Mouse (Mus musculus) left cerebral cortex, postnatal 4 days (tissue): ENCODE data around the gene Olfr1178. TPM values are rescaled to one million over a fixed set of nuclear protein-coding genes. Genes with fewer than 3 reads are reported as not detected.

Experiments used
- DNase-seq: peaks from one replicate; pipeline ENCODE4 v3.0.0-alpha.2; 2022
- intact Hi-C: fragments of 180-260 bp; cut with DNase I; formaldehyde crosslinking; loops from one replicate; pipeline ENCODE4 v1.15.1; 2025
- total RNA-seq, 2 experiments: library from RNA; stranded (reverse); gene quantifications; 2 replicates each; pipeline ENCODE4 v1.2.3; 2021

Olfr1178 gene
- total RNA-seq: not detected

GRCm38 (mm10) chr2:88386762-88387161, at the start of gene Olfr1178:
TSS of gene Olfr1178 (plus strand) at chr2:88387062.
- intact Hi-C loops: no loop called here
- no peak for DNase-seq

- DNase-seq: no peak
- intact Hi-C loops: no loop called here
These were observed 40.5 kb upstream of the Olfr1178 start, which contains the start of gene Olfr1177-ps for GRCm38 (mm10) chr2:88346392-88346791. TSS of gene Olfr1177-ps (minus strand) at chr2:88346492.

- intact Hi-C loops: loop anchor here (5.0 kb wide), 1 partner anchor 1186 kb away; no protein-coding TSS in a partner anchor
- no peak for DNase-seq
These were observed 30.6 kb upstream of the Olfr1178 start for GRCm38 (mm10) chr2:88356304-88356703.

- no peak for DNase-seq
- intact Hi-C loops: no loop called here
These were observed 19.5 kb downstream of the Olfr1178 start, which contains the start of gene Olfr1179 for GRCm38 (mm10) chr2:88406353-88406752. TSS of gene Olfr1179 (minus strand) at chr2:88406453.

- intact Hi-C loops: no loop called here
- no peak for DNase-seq
These were observed 32.2 kb downstream of the Olfr1178 start, which contains the start of gene Olfr1180 for GRCm38 (mm10) chr2:88419051-88419450. TSS of gene Olfr1180 (minus strand) at chr2:88419151.

- intact Hi-C loops: no loop called here
These were observed 39.2 kb downstream of the Olfr1178 start, which contains the start of gene Olfr1181 for GRCm38 (mm10) chr2:88426071-88426470. TSS of gene Olfr1181 (minus strand) at chr2:88426171.

GRCm38 (mm10) chr2:88449031-88449430, 62.2 kb downstream of the Olfr1178 start, which contains the start of gene Gm13757:
TSS of gene Gm13757 (minus strand) at chr2:88449131.
- intact Hi-C loops: no loop called here
- DNase-seq: no peak

More at GRCm38 (mm10) chr2:88426071-88426470, 39.2 kb downstream of the Olfr1178 start, which contains the start of gene Olfr1181:
- DNase-seq: no peak

Other genes starting within 250 kb of the Olfr1178 start
- gene Olfr1167, start 231.9 kb upstream of the Olfr1178 start, total RNA-seq: not detected
- gene Olfr1168, start 205.2 kb upstream of the Olfr1178 start, total RNA-seq: not detected
- not detected for gene Olfr1170, start 158.7 kb upstream of the Olfr1178 start, total RNA-seq
- gene Olfr1173, start 107.2 kb upstream of the Olfr1178 start, total RNA-seq: under 1 TPM in 1 of 2 experiments, not detected in 1; 0.08 TPM
- not detected for gene Olfr1174-ps, start 71.9 kb upstream of the Olfr1178 start, total RNA-seq
- gene Olfr1175-ps, start 59.8 kb upstream of the Olfr1178 start, total RNA-seq: not detected
- gene Olfr1176, start 50.3 kb upstream of the Olfr1178 start, total RNA-seq: not detected
- not detected for gene Olfr1177-ps, start 40.6 kb upstream of the Olfr1178 start, total RNA-seq
- not detected for gene Olfr1179, start 19.4 kb downstream of the Olfr1178 start, total RNA-seq
- not detected for gene Olfr1180, start 32.1 kb downstream of the Olfr1178 start, total RNA-seq
- gene Olfr1181, start 39.1 kb downstream of the Olfr1178 start, total RNA-seq: not detected
- gene Gm13757, start 62.1 kb downstream of the Olfr1178 start, total RNA-seq: not detected
- not detected for gene Olfr1183, start 67.8 kb downstream of the Olfr1178 start, total RNA-seq
- not detected for gene Olfr1184, start 96.5 kb downstream of the Olfr1178 start, total RNA-seq
- gene Olfr1185-ps1, start 106.3 kb downstream of the Olfr1178 start, total RNA-seq: not detected
- not detected for gene Olfr1186, start 131.5 kb downstream of the Olfr1178 start, total RNA-seq
- gene Olfr1188, start 169.9 kb downstream of the Olfr1178 start, total RNA-seq: not detected
- gene Olfr1189, start 199.4 kb downstream of the Olfr1178 start, total RNA-seq: not detected